Mouse (Mus musculus) embryonic fibroblast, embryonic 13.5 days (primary cell): ENCODE measurements around the gene Camk2g.

Experiments
- CTCF ChIP-seq: IDR thresholded peaks from 2 replicates; pipeline ENCODE4 v1.5.1; 2011; ENCODE audit warnings: mild to moderate bottlenecking, control low read depth, low read length, moderate library complexity, borderline replicate concordance; ENCODE audit not compliant: insufficient read depth
- POLR2A ChIP-seq: IDR thresholded peaks from 2 replicates; pipeline ENCODE4 v1.6.1; 2011; ENCODE audit warnings: low read depth, mild to moderate bottlenecking, control low read depth, low read length, moderate library complexity

GRCm38 (mm10) chr14:20789593-20789992, 4.3 kb downstream of the Camk2g start:
- TF ChIP-seq CTCF (no peak), POLR2A (no peak)
